In genomic region chr19:46834301-46834700, GRCm38 (mm10) we compare ENCODE assay signal across 19 mouse cellular contexts.
DNase-seq lines count a peak whose midpoint lies in the region.
"Had no signal": no experiment of that assay in that cellular context is flagged by ENCODE, and none has a peak within 500 bp of the region (broad histone marks: within the 10 kb centered on the region; RNA-seq: fewer than 3 reads in every experiment).

No protein-coding gene starts in this region.

- intact Hi-C loops in left cerebral cortex, postnatal 25 days (cut with DNase I): no loop called here

- DNase-seq in lung, postnatal 36 days: peak; percentile 17
- no peak for DNase-seq in lung, postnatal 4 days
- DNase-seq in frontal cortex, adult 2 months (ENCODE audit: extremely low spot score in 1 of 2, low spot score in 1 of 2): peak; percentile 50 to 67
- peak; percentile 50 to 80 for DNase-seq in left cerebral cortex, postnatal 25 days (ENCODE audit: low spot score in 2 of 2)
- peak; percentile 27 for DNase-seq in right cerebral cortex, postnatal 25 days
- no peak for DNase-seq in adrenal gland, adult 18-20 months (ENCODE audit: low spot score in 2 of 2)
- DNase-seq in spleen, postnatal 10 days (ENCODE audit: low spot score in 2 of 2): no peak
- DNase-seq in testis, postnatal 14 days (ENCODE audit: low spot score): no peak
- DNase-seq: adrenal gland, postnatal 25 days; cerebellum, adult 11-12 months; cerebellum, postnatal 10 days; gastrocnemius, adult 2 months; heart, postnatal 36 days; kidney, adult 8-10 months; kidney, postnatal 10 days; liver; spleen, adult 18-20 months; thymus, adult 18-20 months; thymus, postnatal 36 days had no signal

Comparison
In these comparisons a context has a peak if more than half of its experiments do, and no peak if none do; other contexts are left out.
1. DNase-seq: peak in lung, postnatal 36 days (single experiment), frontal cortex, adult 2 months (2 of 2), left cerebral cortex, postnatal 25 days (2 of 2) and right cerebral cortex, postnatal 25 days (single experiment); none in lung, postnatal 4 days (0 of 2), adrenal gland, adult 18-20 months (0 of 2), spleen, postnatal 10 days (0 of 2) and testis, postnatal 14 days (single experiment).